Mouse (Mus musculus) limb, embryonic 13.5 days (tissue): ENCODE data around the gene Prrt2. TPM values are rescaled to one million over a fixed set of nuclear protein-coding genes. Genes with fewer than 3 reads are reported as not detected.
A peak's percentile ranks its signal among the peaks of the same experiment; 100 is the strongest.

Source experiments
- ATAC-seq: fragments of 200-750 bp; cut with Nextera tagmentation; 2 replicates; pipeline ENCODE4 v1.8.0; 2017; ENCODE audit warnings: low read depth, moderate number of reproducible peaks, moderate TSS enrichment; ENCODE audit not compliant: low FRiP score
- H3K27ac ChIP-seq: fragments of 300-500 bp; sonication (generic); 2 replicates; pipeline ENCODE4 v1.5.1; 2015; ENCODE audit warnings: inconsistent platforms, mild to moderate bottlenecking, moderate library complexity
- H3K27me3 ChIP-seq: fragments of 300-500 bp; sonication (generic); 2 replicates; pipeline ENCODE4 v1.6.1; 2015; ENCODE audit warnings: mild to moderate bottlenecking, inconsistent platforms
- H3K36me3 ChIP-seq: fragments of 300-500 bp; sonication (generic); 2 replicates; pipeline ENCODE4 v1.6.1; 2015; ENCODE audit warnings: inconsistent platforms, mild to moderate bottlenecking, moderate library complexity
- H3K4me1 ChIP-seq: fragments of 300-500 bp; sonication (generic); 2 replicates; pipeline ENCODE4 v1.6.1; 2015; ENCODE audit warnings: inconsistent platforms
- H3K4me2 ChIP-seq: fragments of 300-500 bp; sonication (generic); replicated peaks from 2 replicates; pipeline ENCODE4 v1.6.1; 2015; ENCODE audit warnings: inconsistent platforms, mild to moderate bottlenecking, moderate library complexity
- H3K4me3 ChIP-seq: fragments of 300-500 bp; sonication (generic); 2 replicates; pipeline ENCODE4 v1.5.1; 2015; ENCODE audit warnings: moderate library complexity, mild to moderate bottlenecking, inconsistent platforms
- H3K9ac ChIP-seq: fragments of 300-500 bp; sonication (generic); 2 replicates; pipeline ENCODE4 v1.6.1; 2015; ENCODE audit warnings: mild to moderate bottlenecking, inconsistent platforms
- H3K9me3 ChIP-seq: fragments of 300-500 bp; sonication (generic); 2 replicates; pipeline ENCODE4 v1.6.1; 2016; ENCODE audit warnings: inconsistent platforms
- WGBS: fragments of 180-500 bp; shearing (Covaris S2); methylation state at CpG from one replicate; pipeline ENCODE4 v1.1.7; 2015; 5-methylcytosine and 5-hydroxymethylcytosine counted together
- polyA plus RNA-seq: library from polyadenylated mRNA; unstranded; fragments of >200 nt; fragmentation: Nextera tagmentation; extraction: Ambion mirVana; gene quantifications from 2 replicates; pipeline ENCODE4 v1.2.1, GENCODE M21; 2015

The Prrt2 gene
- polyA plus RNA-seq, result 6.9 and 10.4 TPM in 2 replicates

DNA sequence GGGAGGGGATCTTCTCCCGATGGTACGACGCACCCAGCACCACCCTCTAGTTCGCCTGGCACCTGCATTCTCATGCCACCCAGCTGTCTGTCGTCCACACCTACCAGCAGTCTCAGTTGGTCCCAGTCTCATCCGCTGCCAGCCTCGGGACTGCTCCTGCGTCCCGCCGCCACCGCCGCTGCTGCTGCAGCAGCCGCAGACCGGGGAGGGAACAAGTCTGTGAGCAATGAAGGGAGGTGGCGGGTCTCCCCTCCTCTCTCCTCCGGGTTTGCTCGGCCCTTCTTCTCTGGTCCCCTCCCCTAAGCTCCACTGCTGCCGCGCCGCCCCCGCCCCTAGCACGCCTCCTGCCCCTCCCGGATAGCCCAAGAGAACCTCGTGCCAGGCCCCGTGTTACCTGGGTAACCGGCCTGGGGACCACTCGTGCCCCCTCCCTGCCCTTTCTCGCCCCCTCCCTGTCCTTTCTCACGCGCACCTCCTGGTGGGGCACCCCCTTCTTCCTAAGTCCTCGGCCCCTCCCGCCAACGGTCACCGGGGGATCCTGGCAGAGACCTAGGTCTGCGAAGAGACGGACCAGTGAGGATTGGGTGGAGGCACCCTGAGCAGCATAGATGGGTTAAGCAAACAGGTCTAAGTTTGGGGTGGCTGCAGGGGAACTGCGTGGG is at the start of gene Prrt2, which contains the start of gene Gm42742:
Gene Prrt2, minus strand, starts transcription at position 311 of the 662 bp plus-strand sequence.
Gene Gm42742, minus strand, starts transcription at position 197 of the 662 bp plus-strand sequence.
- peak; percentile 29 for ATAC-seq
- Histone ChIP-seq H3K9me3 (no peaks in the 10 kb centered on the region), H3K4me3 (peak within 1 kb of the TSS; percentile 66), H3K27me3 (no peaks in the 10 kb centered on the region), H3K4me1 (peaks cover 76% of the 10 kb centered on the region), H3K36me3 (peaks cover 32% of the 10 kb centered on the region), H3K27ac (peak within 1 kb of the TSS; percentile 82), H3K9ac (peak within 1 kb of the TSS; percentile 86), H3K4me2 (peak within 1 kb of the TSS; percentile 98)
- WGBS, result under 1% methylated on average over 32 of the region's 37 CpGs

DNA sequence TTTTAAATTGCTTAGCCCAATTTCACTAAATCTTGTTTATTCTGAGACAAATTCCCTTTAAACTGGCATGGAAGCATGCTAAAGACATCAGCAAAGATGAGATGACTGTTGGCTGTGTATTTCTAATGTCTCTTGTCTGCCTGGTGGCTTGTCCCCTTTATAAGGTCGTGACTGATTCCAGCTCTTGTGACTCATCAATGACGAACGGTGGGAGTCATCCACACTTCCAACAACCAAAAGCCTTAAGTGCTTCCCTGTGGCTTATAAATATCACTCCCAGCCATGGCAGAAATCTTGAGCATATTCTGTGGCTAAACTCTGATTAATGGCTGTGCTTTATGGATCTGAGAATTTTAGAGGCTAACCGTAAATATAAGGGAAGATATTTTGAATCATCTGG is 45.3 kb upstream of the Prrt2 start:
- H3K4me2 ChIP-seq, result no peak overlapping the region
- no peaks in the 10 kb centered on the region for H3K4me1 ChIP-seq

DNA sequence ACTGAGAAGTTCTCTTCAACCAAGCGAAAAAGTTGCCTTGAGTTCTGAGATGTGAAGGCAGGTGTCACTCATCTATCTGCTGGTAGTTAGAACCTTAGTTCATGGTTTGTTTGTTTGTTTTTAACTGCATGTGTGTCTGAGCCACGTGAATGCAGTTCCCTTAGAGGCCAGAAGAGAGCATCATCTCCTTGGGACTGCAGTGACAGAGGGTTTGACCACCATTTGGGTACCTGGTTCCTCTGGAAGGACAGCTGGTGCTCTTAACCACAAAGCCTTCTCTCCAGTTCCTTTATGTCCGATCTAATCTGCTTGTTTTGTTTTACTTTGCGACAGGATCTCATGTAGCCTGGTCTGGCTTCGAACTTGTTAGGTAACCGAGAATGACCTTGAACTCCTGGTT is 44.5 kb upstream of the Prrt2 start:
- Histone ChIP-seq H3K36me3 (no peaks in the 10 kb centered on the region), H3K4me2 (no peak overlapping the region), H3K27me3 (no peaks in the 10 kb centered on the region), H3K9me3 (no peaks in the 10 kb centered on the region), H3K9ac (no peak overlapping the region), H3K4me3 (no peak overlapping the region), H3K4me1 (no peaks in the 10 kb centered on the region), H3K27ac (no peak overlapping the region)
- WGBS, result 86% methylated on average over 6 of the region's 6 CpGs
- ATAC-seq, result no peak

More for the DNA sequence above, 45.3 kb upstream of the Prrt2 start:
- Histone ChIP-seq H3K27ac (no peak overlapping the region), H3K4me3 (no peak overlapping the region), H3K9me3 (no peaks in the 10 kb centered on the region), H3K36me3 (no peaks in the 10 kb centered on the region), H3K9ac (no peak overlapping the region), H3K27me3 (no peaks in the 10 kb centered on the region)
- ATAC-seq, result no peak
- WGBS, result 73% methylated on average over 4 of the region's 4 CpGs

DNA sequence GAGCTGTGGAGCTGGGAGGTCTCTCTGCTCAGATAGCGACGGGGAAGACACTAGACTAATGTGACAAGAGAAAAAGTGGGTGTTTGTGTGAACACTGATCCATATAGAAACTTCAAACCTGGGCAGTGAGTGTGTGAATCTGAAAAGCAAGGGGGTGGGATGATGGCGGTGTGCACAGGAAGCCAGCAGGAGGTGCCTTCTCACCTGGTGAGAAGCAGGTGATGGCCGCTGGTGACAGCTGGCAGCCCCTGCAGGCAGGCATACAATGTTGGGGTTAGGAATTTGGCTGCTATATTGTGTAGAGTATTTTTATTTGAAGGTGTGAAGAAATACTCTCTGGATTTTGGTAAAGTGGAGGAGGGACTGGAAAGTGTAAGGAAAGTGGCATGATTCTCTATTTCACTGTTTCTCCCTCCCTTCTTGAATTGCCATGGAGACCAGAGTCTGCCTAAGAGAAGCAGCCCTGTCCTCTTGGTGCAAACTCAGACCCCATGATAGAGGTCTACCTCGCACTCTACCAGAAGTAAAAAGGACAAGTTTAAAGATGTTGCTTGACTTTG is 34.1 kb upstream of the Prrt2 start:
- Histone ChIP-seq H3K4me1 (no peaks in the 10 kb centered on the region), H3K4me3 (no peak overlapping the region), H3K9ac (no peak overlapping the region), H3K27ac (no peak overlapping the region), H3K9me3 (no peaks in the 10 kb centered on the region), H3K27me3 (peaks cover 6% of the 10 kb centered on the region), H3K4me2 (no peak overlapping the region), H3K36me3 (no peaks in the 10 kb centered on the region)
- no peak for ATAC-seq
- WGBS, result 76% methylated on average over 5 of the region's 5 CpGs

DNA sequence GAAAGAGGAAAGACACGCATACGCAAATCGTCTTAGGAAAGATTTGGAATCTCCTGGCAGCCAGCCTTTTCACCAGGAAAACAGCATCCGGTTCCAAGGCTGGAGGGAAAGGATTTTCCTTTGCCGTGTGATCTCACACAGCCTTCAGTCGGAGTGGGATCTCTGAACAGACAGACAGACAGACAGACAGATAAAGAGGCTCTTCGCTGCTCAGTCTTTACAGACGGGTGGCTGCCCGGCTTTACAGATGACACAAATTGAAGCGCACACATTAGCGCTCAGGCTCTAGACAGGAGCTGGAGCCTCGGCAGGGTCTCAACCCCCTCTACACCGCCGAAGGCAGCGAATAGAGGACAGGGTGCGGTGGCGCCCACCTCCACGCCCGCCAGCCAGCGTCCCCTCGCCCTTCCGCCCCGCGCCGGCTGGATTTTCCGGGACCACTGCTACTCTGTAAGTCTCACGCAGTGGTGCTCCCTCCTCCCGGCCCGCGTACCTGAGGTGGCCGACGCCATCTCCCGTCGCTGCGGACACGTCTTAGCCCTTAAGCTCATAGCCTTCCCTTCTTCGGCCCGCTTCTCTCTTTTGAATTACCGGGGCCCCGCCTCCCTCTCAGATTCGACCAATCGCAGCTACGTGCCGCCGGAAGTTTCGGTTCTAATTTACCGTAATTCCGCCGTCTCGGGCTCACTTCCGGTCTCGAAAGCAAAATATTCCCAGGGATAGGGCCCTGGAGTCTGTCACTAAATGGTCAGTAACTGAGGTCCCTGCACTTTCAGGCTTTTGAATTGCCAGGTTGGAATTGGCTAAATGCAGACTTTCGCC is 21.1 kb upstream of the Prrt2 start, which contains the start of gene Kif22:
Gene Kif22, minus strand, starts transcription at position 621 of the 822 bp plus-strand sequence.
- Histone ChIP-seq H3K4me3 (peak within 1 kb of the TSS; percentile 86), H3K36me3 (peaks cover 20% of the 10 kb centered on the region), H3K27me3 (no peaks in the 10 kb centered on the region), H3K9ac (peak within 1 kb of the TSS; percentile 90), H3K27ac (peak within 1 kb of the TSS; percentile 73), H3K9me3 (no peaks in the 10 kb centered on the region), H3K4me2 (peak within 1 kb of the TSS; percentile 89), H3K4me1 (peaks cover 20% of the 10 kb centered on the region)
- ATAC-seq, result peak; percentile 86
- under 1% methylated on average over 53 of the region's 53 CpGs for WGBS

DNA sequence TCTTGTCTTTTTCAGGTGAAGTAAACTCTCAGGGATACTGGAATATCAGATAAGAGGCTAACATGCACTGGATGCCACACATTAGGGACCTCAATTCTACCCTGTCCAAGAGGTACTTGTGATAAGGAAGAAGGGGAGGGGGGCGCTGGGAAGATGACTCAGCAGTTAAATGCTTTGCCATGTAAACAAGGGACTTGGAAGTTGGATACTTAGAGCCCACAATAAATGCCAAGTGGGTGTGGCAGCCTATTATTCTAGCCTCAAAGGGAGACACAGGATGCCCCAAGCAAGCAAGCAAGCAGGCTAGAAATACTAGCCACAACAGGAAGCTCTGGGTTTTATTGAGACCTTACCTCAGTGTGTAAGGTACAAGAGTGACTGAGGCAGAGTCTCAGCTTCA is 10.2 kb upstream of the Prrt2 start:
- Histone ChIP-seq H3K9me3 (no peaks in the 10 kb centered on the region), H3K4me3 (no peak overlapping the region), H3K27ac (no peak overlapping the region), H3K27me3 (no peaks in the 10 kb centered on the region), H3K9ac (no peak overlapping the region), H3K4me1 (peaks cover 11% of the 10 kb centered on the region), H3K36me3 (peaks cover 83% of the 10 kb centered on the region), H3K4me2 (no peak overlapping the region)
- ATAC-seq, result no peak
- 82% methylated on average over 1 of the region's 1 CpGs for WGBS

DNA sequence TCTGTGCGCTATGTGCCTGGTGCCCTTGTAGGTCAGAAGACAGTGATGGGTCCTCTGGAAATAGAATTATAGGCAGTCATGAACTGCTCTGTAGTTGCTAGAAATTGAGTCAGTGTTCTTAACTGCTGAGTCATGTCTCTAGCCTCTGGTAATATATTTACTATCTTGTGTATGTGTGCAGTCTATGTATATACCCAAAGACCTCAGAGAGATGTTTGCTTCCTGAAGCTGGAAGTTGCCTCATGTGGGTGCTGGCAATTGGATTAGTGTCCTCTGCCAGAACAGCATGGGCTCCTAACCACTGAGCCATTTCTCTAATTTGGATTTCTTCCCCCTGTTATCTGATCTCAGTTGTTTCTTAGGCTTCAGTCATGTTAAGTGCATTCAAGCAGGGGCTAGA is 9.2 kb upstream of the Prrt2 start:
- Histone ChIP-seq H3K4me2 (no peak overlapping the region), H3K4me3 (no peak overlapping the region), H3K4me1 (peaks cover 11% of the 10 kb centered on the region), H3K36me3 (peaks cover 74% of the 10 kb centered on the region), H3K9ac (no peak overlapping the region), H3K27me3 (no peaks in the 10 kb centered on the region), H3K27ac (no peak overlapping the region), H3K9me3 (no peaks in the 10 kb centered on the region)
- 97% methylated on average over 1 of the region's 1 CpGs for WGBS
- no peak for ATAC-seq

DNA sequence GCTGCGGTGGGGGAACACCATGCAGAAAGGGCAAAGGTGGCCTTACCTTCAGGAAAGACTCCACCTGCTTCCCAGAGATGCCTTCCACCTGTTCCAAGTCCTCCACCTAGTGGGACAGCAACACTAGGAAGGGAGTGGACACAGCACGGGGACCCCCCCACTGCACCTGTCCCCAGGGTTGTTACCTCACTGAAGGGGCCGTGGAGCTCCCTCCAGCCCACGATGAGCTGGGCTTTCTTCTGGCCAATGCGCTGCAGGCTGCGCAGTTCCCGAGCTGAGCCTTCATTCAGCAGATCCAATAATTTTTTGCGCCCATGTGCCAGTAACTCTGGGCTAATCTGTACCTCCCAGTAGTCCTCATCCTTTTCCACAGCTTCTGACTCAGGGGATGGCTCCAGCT is 6.9 kb upstream of the Prrt2 start:
- H3K9me3 ChIP-seq, result no peaks in the 10 kb centered on the region
- peak overlapping the region; percentile 65 for H3K9ac ChIP-seq
- H3K4me1 ChIP-seq, result peaks cover 31% of the 10 kb centered on the region
- H3K36me3 ChIP-seq, result peaks cover 70% of the 10 kb centered on the region
- H3K4me2 ChIP-seq, result peak overlapping the region; percentile 77
- WGBS, result 63% methylated on average over 8 of the region's 8 CpGs
- H3K27me3 ChIP-seq, result no peaks in the 10 kb centered on the region
- ATAC-seq, result no peak
- H3K4me3 ChIP-seq, result peak overlapping the region; percentile 94
- H3K27ac ChIP-seq, result peak overlapping the region; percentile 99

DNA sequence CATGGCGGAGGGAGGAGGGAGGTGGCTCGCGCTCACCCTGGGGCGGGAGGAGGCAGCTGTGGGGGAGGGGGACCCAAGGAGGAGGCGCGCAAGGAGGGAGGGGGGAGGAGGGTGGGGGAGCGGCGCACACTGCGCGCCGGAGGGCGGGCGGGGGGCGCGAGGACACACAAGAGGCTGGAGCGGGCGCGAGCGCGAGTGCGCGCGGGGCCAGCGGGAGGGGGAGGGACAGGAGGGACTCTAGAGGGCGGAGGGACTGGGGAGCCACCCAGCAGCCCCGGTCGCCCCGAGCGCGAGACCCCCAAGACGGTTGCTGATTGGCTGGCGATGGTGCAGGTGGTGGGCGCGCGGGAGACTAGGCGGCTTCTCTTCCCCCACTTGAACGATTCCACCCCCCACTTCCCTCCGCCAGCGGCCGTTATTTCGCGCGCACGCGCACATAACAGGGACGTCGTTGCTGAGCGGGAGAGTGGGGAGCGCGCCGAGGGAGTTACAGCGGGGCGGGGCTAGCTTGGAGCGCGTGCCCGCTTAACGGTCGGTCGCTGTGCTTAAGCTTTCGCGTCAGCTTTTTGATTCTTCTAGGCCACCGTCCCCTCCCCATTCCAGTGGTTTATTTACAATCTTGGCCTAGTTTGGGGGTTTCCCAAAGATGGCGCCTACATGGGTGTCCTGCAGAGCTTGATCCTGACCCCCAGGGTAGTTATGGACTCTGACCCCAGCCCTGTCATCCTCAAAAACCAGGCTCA is 6.1 kb upstream of the Prrt2 start, which contains the start of gene Maz:
Gene Maz, minus strand, starts transcription at position 54 of the 743 bp plus-strand sequence.
- ATAC-seq, result peak; percentile 92
- 0% methylated on average over 55 of the region's 63 CpGs for WGBS

DNA sequence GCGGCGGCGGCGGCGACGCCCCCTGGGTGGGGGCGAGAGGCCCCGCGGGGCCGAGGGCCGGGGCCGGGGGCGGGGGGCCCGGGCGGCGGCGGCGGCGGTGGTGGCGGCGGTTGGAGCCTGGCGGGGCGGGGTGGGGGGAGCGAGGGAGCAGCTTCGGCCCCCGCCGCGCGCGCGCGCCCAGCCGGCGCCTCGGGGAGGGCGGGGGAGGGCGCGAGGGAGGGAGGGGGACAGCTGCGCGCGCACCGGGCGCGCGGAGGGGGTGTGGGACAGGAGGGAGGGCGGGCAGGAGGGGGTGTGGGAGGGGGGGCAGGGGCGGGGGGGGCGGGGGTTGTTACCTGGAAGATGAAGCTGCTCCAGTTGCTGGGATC is 5.6 kb upstream of the Prrt2 start:
- H3K27me3 ChIP-seq, result no peaks in the 10 kb centered on the region
- peaks cover 70% of the 10 kb centered on the region for H3K36me3 ChIP-seq
- peak overlapping the region; percentile 94 for H3K4me3 ChIP-seq
- H3K4me2 ChIP-seq, result peak overlapping the region; percentile 98
- H3K9me3 ChIP-seq, result no peaks in the 10 kb centered on the region
- H3K9ac ChIP-seq, result peak overlapping the region; percentile 99
- WGBS, result 0% methylated on average over 5 of the region's 48 CpGs
- ATAC-seq, result no peak
- peaks cover 44% of the 10 kb centered on the region for H3K4me1 ChIP-seq
- H3K27ac ChIP-seq, result peak overlapping the region; percentile 99

More for the DNA sequence above, 6.1 kb upstream of the Prrt2 start, which contains the start of gene Maz:
- peak within 1 kb of the TSS; percentile 94 for H3K4me3 ChIP-seq
- no peaks in the 10 kb centered on the region for H3K27me3 ChIP-seq
- peaks cover 70% of the 10 kb centered on the region for H3K36me3 ChIP-seq
- H3K4me1 ChIP-seq, result peaks cover 38% of the 10 kb centered on the region
- peak within 1 kb of the TSS; percentile 99 for H3K27ac ChIP-seq
- no peaks in the 10 kb centered on the region for H3K9me3 ChIP-seq
- H3K4me2 ChIP-seq, result peak within 1 kb of the TSS; percentile 98
- peak within 1 kb of the TSS; percentile 99 for H3K9ac ChIP-seq

DNA sequence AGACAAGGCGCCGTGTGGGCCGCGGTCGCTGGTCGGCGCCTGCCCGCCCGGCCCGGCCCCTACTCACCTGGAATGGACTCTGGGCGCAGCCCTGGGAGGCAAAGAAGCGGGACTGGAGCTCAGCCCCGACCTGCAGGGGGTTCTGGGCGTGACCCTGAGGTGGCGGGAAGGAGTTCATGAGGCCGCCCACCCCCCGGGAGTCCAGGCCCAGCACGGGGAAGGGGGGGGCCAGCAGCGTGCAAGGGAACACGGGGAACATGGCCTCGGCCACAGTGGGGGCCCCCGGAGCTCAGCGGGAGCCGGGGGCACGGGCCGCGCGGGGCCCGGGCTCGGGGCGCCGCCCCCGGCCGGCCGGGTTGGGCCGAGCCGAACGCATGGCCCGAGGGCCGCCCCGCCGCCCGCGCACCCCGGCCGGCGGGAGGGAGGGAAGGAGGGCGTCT is 5.2 kb upstream of the Prrt2 start:
- Histone ChIP-seq H3K4me3 (peak overlapping the region; percentile 94), H3K4me1 (peaks cover 48% of the 10 kb centered on the region), H3K9ac (peak overlapping the region; percentile 99), H3K36me3 (peaks cover 66% of the 10 kb centered on the region), H3K4me2 (peak overlapping the region; percentile 98), H3K9me3 (no peaks in the 10 kb centered on the region), H3K27me3 (no peaks in the 10 kb centered on the region), H3K27ac (peak overlapping the region; percentile 99)
- WGBS, result 4% methylated on average over 5 of the region's 48 CpGs
- ATAC-seq, result peak; percentile 25
